Mouse (Mus musculus) lung, embryonic 14.5 days (tissue): ENCODE measurements at regions not wholly inside any gene's neighbourhood (a gene's known extent, or its start where the extent isn't known, plus 50 kb on each side); places are given as distances from the start of the nearest gene placed in this dataset.

ENCODE experiments used
- ATAC-seq: fragments of 200-750 bp; cut with Nextera tagmentation; 2 replicates; pipeline ENCODE4 v1.8.0; 2017; ENCODE audit warnings: mild to moderate bottlenecking, moderate TSS enrichment, moderate library complexity; ENCODE audit not compliant: insufficient read depth
- DNase-seq: peaks from one replicate; pipeline ENCODE4 v3.0.0-alpha.2; 2015
- H3K27ac ChIP-seq: fragments of 300-500 bp; sonication (generic); 2 replicates; pipeline ENCODE4 v1.5.1; 2014; ENCODE audit warnings: low read depth, mild to moderate bottlenecking, moderate library complexity
- H3K27me3 ChIP-seq: fragments of 300-500 bp; sonication (generic); 2 replicates; pipeline ENCODE4 v1.6.1; 2014; ENCODE audit warnings: low read length, control low read depth; ENCODE audit not compliant: insufficient read depth
- H3K36me3 ChIP-seq: fragments of 300-500 bp; sonication (generic); 2 replicates; pipeline ENCODE4 v1.6.1; 2014; ENCODE audit warnings: control low read depth; ENCODE audit not compliant: insufficient read depth
- H3K4me1 ChIP-seq: fragments of 300-500 bp; sonication (generic); 2 replicates; pipeline ENCODE4 v1.6.1; 2014; ENCODE audit warnings: antibody characterized with exemption, control low read depth; ENCODE audit not compliant: insufficient read depth
- H3K4me2 ChIP-seq: fragments of 300-500 bp; sonication (generic); 2 replicates; pipeline ENCODE4 v1.6.1; 2014; ENCODE audit warnings: mild to moderate bottlenecking
- H3K4me3 ChIP-seq: fragments of 300-500 bp; sonication (generic); 2 replicates; pipeline ENCODE4 v1.5.1; 2014; ENCODE audit warnings: low read depth, low read length
- H3K9ac ChIP-seq: fragments of 300-500 bp; sonication (generic); 2 replicates; pipeline ENCODE4 v1.6.1; 2014
- H3K9me3 ChIP-seq: fragments of 300-500 bp; sonication (generic); 2 replicates; pipeline ENCODE4 v1.6.1; 2016; ENCODE audit warnings: low read depth, low read length, control low read depth
- CTCF ChIP-seq: IDR thresholded peaks from 2 replicates; pipeline ENCODE4 v1.5.1; 2016; ENCODE audit warnings: antibody characterized with exemption, low read depth
- WGBS: fragments of 180-500 bp; shearing (Covaris S2); extraction: QIAGEN DNeasy Blood & Tissue Kit; methylation state at CpG from one replicate; pipeline ENCODE4 v1.1.7; 2014; 5-methylcytosine and 5-hydroxymethylcytosine counted together

DNA sequence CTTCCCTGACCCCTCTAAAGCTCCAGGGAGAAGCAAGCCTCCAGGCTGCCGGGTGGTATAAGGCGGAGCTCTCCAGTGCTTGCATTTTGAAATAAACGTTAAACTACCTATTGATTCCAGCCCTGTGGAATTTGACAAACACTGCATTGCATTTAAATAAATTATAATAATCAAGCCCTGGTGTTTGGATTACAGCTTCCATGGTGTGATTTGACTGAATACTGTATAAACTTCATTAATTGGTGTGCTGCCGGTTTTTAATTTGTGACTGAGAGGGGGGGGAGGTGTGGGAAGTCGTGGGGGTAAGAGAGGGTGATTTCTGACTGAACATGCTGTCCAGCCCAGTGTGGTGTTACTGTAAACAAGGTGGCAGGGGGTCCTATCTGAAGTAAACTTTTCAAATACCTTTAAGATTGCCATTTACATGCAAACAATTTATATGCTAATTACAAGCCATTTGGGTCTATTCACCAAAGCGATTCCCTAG lies 282.9 kb upstream of the Irx2 start:
- no peak for TF ChIP-seq CTCF
- DNase-seq: no peak
- Histone ChIP-seq H3K4me1 (no peaks in the 10 kb centered on the region), H3K4me2 (no peak overlapping the region), H3K9me3 (no peaks in the 10 kb centered on the region), H3K9ac (no peak overlapping the region), H3K36me3 (no peaks in the 10 kb centered on the region), H3K4me3 (no peak overlapping the region), H3K27ac (no peak overlapping the region), H3K27me3 (no peaks in the 10 kb centered on the region)
- 16% methylated on average over 6 of the region's 6 CpGs for WGBS
- ATAC-seq: no peak

DNA sequence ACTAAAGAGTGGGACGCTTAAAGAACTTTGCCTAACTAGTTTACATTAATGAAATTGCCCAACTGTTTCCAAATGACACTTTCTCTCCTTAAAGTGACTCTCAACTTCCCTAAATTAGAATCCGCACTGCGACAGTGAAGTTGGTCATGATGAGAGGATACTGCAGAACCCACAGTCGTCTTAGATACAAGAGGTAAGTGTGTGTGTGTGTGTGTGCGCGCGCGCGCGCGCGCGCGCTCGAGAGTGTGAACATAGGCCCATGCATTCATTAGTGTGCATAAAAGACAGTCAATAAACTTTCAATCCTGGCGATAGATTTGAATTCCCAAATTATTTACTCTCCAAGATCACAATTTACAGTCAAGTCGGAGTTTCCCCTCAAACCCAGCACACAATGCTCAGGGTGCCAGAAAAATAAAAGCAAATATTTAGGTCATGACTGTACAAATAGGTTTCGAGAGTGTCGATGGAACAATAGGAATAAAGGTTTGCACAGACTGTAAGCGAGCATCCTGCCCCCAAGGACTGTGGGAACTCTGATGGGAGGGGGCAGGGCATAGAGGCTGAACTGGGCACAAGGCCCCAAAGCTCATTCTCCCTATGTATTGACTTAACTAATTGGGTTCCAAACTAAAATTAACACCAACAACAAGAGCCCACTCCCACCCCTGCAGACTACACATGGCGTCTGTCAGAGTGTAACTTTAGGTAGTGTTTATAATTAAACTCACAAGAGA lies 282.2 kb upstream of the Irx2 start:
- no peak overlapping the region for H3K4me3 ChIP-seq
- 37% methylated on average over 21 of the region's 21 CpGs for WGBS
- H3K36me3 ChIP-seq: no peaks in the 10 kb centered on the region
- no peak for ATAC-seq
- TF ChIP-seq CTCF: no peak
- no peaks in the 10 kb centered on the region for H3K9me3 ChIP-seq
- no peak overlapping the region for H3K9ac ChIP-seq
- H3K27ac ChIP-seq: no peak overlapping the region
- H3K27me3 ChIP-seq: no peaks in the 10 kb centered on the region
- no peak overlapping the region for H3K4me2 ChIP-seq
- H3K4me1 ChIP-seq: no peaks in the 10 kb centered on the region
- DNase-seq: peak; percentile 5

DNA sequence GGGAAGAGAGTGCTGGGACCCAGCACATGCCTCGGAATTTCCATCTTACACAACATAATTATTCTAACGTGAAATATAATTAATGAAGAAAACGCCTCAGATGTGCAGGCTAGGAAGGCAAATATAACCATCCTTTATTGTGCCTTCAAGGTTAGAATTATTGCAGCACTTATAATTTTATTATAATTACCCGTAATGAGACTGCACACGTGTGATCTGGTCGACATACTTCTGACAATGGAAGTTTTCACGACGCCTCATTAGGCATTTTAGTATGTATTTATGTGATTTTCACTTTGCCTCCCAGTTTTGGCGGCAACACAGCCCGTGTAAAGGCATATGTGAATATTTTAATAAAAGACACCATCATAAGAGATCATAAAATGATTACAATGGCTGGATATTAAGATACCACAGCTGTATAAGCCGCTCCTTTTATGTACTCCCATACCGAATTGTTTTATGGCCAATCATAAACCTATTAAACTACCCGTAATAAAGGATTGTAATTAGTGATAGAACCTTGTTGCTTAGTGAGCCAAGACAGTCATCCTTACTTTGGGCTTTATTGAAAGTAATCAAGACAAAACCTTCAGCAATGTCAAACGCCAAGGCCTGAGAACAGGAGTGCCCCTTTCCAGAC lies 281.6 kb upstream of the Irx2 start:
- no peak overlapping the region for H3K4me2 ChIP-seq
- no peaks in the 10 kb centered on the region for H3K4me1 ChIP-seq
- H3K27ac ChIP-seq: no peak overlapping the region
- H3K27me3 ChIP-seq: no peaks in the 10 kb centered on the region
- H3K4me3 ChIP-seq: no peak overlapping the region
- no peak overlapping the region for H3K9ac ChIP-seq
- no peaks in the 10 kb centered on the region for H3K9me3 ChIP-seq
- TF ChIP-seq CTCF: no peak
- 82% methylated on average over 14 of the region's 14 CpGs for WGBS
- no peak for DNase-seq
- ATAC-seq: no peak
- no peaks in the 10 kb centered on the region for H3K36me3 ChIP-seq

DNA sequence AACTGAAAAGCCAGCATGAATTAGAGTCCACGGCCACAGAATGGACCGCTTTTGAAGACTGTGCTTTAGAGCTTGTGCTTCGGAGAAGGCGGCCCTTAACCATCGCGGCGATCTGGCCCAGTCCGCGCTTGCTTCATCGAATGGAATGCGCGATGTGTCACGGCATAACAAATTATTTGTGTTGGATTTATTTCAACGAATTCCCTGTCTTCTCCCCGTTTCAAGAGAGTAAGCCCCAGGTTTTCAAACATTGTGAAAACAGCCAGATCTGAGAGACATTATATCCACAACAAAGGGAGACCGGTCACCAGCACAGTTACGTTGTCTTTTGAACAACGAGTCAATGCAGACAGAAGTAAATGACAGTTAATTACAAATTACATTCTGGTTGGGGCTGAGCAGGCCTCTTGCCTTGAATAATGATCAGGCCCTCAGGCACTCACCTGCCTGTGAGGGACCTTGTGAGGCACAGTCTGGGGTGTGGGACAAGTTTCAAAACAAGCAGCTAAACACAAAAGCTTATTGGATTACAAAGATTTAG lies 275.9 kb upstream of the Irx2 start:
- peak overlapping the region; percentile 26; the same call in 1 of the 2 replicates for H3K4me2 ChIP-seq
- no peak overlapping the region for H3K4me3 ChIP-seq
- WGBS: 35% methylated on average over 18 of the region's 18 CpGs
- H3K9me3 ChIP-seq: no peaks in the 10 kb centered on the region
- DNase-seq: peak; percentile 68
- ATAC-seq: peak; percentile 81; the same call in 1 of the 2 replicates
- no peaks in the 10 kb centered on the region for H3K36me3 ChIP-seq
- no peak overlapping the region; the same call in 1 of the 2 replicates for H3K27ac ChIP-seq
- no peak overlapping the region for H3K9ac ChIP-seq
- no peak for TF ChIP-seq CTCF
- no peaks in the 10 kb centered on the region for H3K27me3 ChIP-seq
- no peaks in the 10 kb centered on the region for H3K4me1 ChIP-seq

DNA sequence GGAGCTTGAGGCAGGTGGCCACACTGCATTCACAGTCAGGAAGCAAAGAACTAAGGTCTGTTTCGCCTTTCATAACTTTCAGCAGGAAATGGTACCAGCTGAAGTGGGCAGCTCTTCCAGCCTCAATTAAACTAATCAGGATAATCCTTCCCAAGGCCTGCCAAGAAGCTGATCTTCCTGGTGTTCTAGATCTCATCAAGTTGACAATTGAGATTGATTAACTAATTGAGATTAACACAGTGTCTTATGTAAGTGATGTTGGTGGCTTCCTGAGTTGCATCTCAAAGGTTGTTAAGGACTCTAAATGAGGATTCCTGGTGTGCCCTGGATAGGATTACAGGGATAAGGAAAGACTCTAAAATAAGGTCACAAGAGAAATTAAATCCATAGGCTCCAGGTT lies 273.3 kb upstream of the Irx2 start:
- H3K4me3 ChIP-seq: no peak overlapping the region
- no peaks in the 10 kb centered on the region for H3K4me1 ChIP-seq
- no peak overlapping the region for H3K4me2 ChIP-seq
- H3K27ac ChIP-seq: no peak overlapping the region
- no peaks in the 10 kb centered on the region for H3K36me3 ChIP-seq
- H3K9ac ChIP-seq: no peak overlapping the region
- no peak for DNase-seq
- no peaks in the 10 kb centered on the region for H3K9me3 ChIP-seq
- 76% methylated on average over 1 of the region's 1 CpGs for WGBS
- no peak for ATAC-seq
- no peak for TF ChIP-seq CTCF
- no peaks in the 10 kb centered on the region for H3K27me3 ChIP-seq

DNA sequence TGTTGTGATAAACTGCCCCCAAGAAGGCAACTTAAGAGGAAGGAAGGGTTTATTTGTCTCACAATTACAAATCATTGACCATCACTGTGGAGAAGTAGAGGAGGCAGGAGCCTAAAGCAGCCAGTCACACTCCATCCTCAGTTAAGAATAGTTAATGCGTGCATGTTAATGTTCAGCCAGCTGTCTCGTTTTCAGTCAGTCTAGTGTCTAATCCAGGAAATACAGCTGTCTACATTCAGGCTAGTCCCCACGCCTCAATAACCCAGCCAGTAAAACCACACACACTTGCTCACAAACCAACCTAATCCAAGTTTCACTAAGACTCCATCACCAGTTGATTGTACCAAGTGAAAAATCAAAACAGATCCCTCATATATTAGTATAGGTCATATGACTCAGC lies 272.8 kb upstream of the Irx2 start:
- Histone ChIP-seq H3K9me3 (no peaks in the 10 kb centered on the region), H3K4me3 (no peak overlapping the region), H3K4me1 (no peaks in the 10 kb centered on the region), H3K27me3 (no peaks in the 10 kb centered on the region), H3K4me2 (no peak overlapping the region), H3K36me3 (no peaks in the 10 kb centered on the region), H3K9ac (no peak overlapping the region), H3K27ac (no peak overlapping the region)
- DNase-seq: no peak
- no peak for TF ChIP-seq CTCF
- ATAC-seq: no peak
- 64% methylated on average over 3 of the region's 3 CpGs for WGBS

DNA sequence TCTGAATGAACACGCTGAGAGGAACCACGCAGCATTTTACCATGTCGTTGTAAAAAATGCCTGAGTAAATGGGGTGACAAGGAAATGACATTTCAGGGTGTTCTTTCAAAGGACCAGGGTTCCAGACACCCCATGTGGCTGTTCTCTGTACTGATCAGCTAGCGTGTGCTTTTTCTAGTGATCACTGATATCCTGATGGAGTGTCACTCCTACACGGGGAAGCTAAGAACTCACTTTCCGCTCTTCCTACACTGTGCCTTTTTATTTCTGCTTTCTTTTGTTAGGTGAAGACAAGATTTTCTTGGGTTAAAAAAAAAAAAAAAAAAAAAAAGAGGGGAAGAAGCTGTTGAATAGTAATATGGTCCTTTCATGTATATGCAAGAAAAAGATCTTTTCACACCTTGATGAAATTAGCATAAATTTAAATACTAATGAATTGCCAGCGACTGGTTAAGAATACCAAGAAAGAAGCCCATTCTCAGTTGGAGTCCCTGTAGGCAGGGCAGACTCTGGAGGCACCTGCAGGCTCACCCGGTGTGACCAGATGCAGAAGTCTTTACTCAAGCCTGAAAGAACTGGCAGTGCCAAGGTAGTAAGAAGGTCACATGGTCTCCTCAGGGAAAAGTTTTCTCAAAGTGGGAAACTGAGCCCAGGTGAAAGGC lies 270.2 kb upstream of the Irx2 start:
- Histone ChIP-seq H3K9me3 (no peaks in the 10 kb centered on the region), H3K4me1 (no peaks in the 10 kb centered on the region), H3K9ac (no peak overlapping the region), H3K36me3 (no peaks in the 10 kb centered on the region), H3K4me3 (no peak overlapping the region), H3K27ac (no peak overlapping the region), H3K4me2 (no peak overlapping the region), H3K27me3 (0 out of 2 replicates have a peak, but pooled peaks cover 2% of the 10 kb centered on the region)
- no peak for TF ChIP-seq CTCF
- WGBS: 44% methylated on average over 8 of the region's 8 CpGs
- ATAC-seq (no peak), DNase-seq (no peak)
